Mouse (Mus musculus): ENCODE results near the gene Sirt3. TPM values are rescaled to one million over a fixed set of nuclear protein-coding genes. Genes with fewer than 3 reads are reported as not detected.

The Sirt3 gene
- polyA plus RNA-seq, 1 experiment from 2014 or later = 47.2 TPM

DNA sequence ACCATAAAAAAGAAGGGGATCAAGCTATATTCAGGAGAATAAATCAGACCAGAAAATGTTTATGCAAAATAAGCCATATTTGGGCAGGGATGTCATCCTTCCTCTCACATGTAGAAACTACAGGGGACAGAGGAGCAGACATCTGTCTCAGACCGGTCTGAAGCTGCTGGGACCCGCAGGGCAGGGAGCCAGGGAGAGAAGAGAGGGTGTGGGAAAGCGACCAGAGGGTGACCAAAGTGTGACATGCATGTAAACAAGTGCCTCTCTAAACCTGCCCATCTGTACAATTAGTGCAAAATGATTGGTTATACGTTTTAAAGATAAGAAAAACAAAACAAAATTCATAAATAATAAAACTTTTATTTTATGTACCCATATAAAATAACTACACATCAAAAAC, 61.9 kb downstream of the Sirt3 start:
- H3K9me3 ChIP-seq (replicated peaks; ENCODE audit: low read length) = no peaks in the 10 kb centered on the region
- no peaks in the 10 kb centered on the region for H3K4me1 ChIP-seq (replicated peaks; ENCODE audit: insufficient read depth, low read length)
- no peak for ATAC-seq (replicated peaks; ENCODE audit: low FRiP score, low read depth)
- 72% methylated on average over 4 of the region's 4 CpGs for WGBS
- no peak for TF ChIP-seq CTCF (IDR thresholded peaks at IDR 0.05; ENCODE audit: low read depth)
- DNase-seq (ENCODE audit: low spot score) = no peak
- no peak overlapping the region for H3K27ac ChIP-seq
- H3K36me3 ChIP-seq (ENCODE audit: insufficient read depth, low read length) = no peaks in the 10 kb centered on the region
- no peak overlapping the region for H3K9ac ChIP-seq (ENCODE audit: low read depth, low read length)
- H3K4me3 ChIP-seq (replicated peaks; ENCODE audit: low read depth, low read length) = no peak overlapping the region
- no peak overlapping the region for H3K4me2 ChIP-seq (ENCODE audit: low read length)
- H3K27me3 ChIP-seq (ENCODE audit: insufficient read depth, low read length) = no peaks in the 10 kb centered on the region

Other genes with a start within 250 kb of the Sirt3 start
- gene Olfr53, start 235.9 kb downstream of the Sirt3 start, polyA plus RNA-seq (2015; fragmentation: Nextera tagmentation; extraction: Ambion mirVana) = not detected in 2 replicates
- gene Olfr539, start 222.4 kb downstream of the Sirt3 start, polyA plus RNA-seq (2015; fragmentation: Nextera tagmentation; extraction: Ambion mirVana) = not detected in 2 replicates
- gene Olfr45, start 200.4 kb downstream of the Sirt3 start, polyA plus RNA-seq (2015; fragmentation: Nextera tagmentation; extraction: Ambion mirVana) = not detected in 2 replicates
- not detected in 2 replicates for gene Olfr541, start 185.0 kb downstream of the Sirt3 start, polyA plus RNA-seq (2015; fragmentation: Nextera tagmentation; extraction: Ambion mirVana)
- 4.4 and 6.2 TPM in 2 replicates for gene Cyp2e1, start 118.6 kb downstream of the Sirt3 start, polyA plus RNA-seq (2015; fragmentation: Nextera tagmentation; extraction: Ambion mirVana)
- not detected in 2 replicates for gene Syce1, start 94.5 kb downstream of the Sirt3 start, polyA plus RNA-seq (2015; fragmentation: Nextera tagmentation; extraction: Ambion mirVana)
- gene Zfp941, start 60.1 kb downstream of the Sirt3 start, polyA plus RNA-seq (2015; fragmentation: Nextera tagmentation; extraction: Ambion mirVana) = 1.2 and 1.3 TPM in 2 replicates
- 0.61 and 1.1 TPM in 2 replicates for gene Urah, start 47.3 kb downstream of the Sirt3 start, polyA plus RNA-seq (2015; fragmentation: Nextera tagmentation; extraction: Ambion mirVana)
- gene Scgb1c1, start 36.8 kb downstream of the Sirt3 start, polyA plus RNA-seq (2015; fragmentation: Nextera tagmentation; extraction: Ambion mirVana) = not detected in 2 replicates
- gene Odf3, start 34.5 kb downstream of the Sirt3 start, polyA plus RNA-seq (2015; fragmentation: Nextera tagmentation; extraction: Ambion mirVana) = not detected in 2 replicates
- gene Gm45785, start 26.0 kb downstream of the Sirt3 start, polyA plus RNA-seq (2015; fragmentation: Nextera tagmentation; extraction: Ambion mirVana) = 0.18 TPM in 1 of 2 replicates, not detected in the other
- 45.0 and 53.1 TPM in 2 replicates for gene Ric8a, start 25.4 kb downstream of the Sirt3 start, polyA plus RNA-seq (2015; fragmentation: Nextera tagmentation; extraction: Ambion mirVana)
- 48.0 and 53.9 TPM in 2 replicates for gene Bet1l, start 24.7 kb downstream of the Sirt3 start, polyA plus RNA-seq (2015; fragmentation: Nextera tagmentation; extraction: Ambion mirVana)
- 198 and 219 TPM in 2 replicates for gene Psmd13, start 341 bp downstream of the Sirt3 start, polyA plus RNA-seq (2015; fragmentation: Nextera tagmentation; extraction: Ambion mirVana)
- gene Cox8b, start 18.1 kb upstream of the Sirt3 start, polyA plus RNA-seq (2015; fragmentation: Nextera tagmentation; extraction: Ambion mirVana) = 0.39 and 0.47 TPM in 2 replicates
- 2.1 and 2.6 TPM in 2 replicates for gene Nlrp6, start 38.6 kb upstream of the Sirt3 start, polyA plus RNA-seq (2015; fragmentation: Nextera tagmentation; extraction: Ambion mirVana)
- gene Pgghg, start 59.1 kb upstream of the Sirt3 start, polyA plus RNA-seq (2015; fragmentation: Nextera tagmentation; extraction: Ambion mirVana) = 20.3 and 20.7 TPM in 2 replicates
- gene Ifitm5, start 68.0 kb upstream of the Sirt3 start, polyA plus RNA-seq (2015; fragmentation: Nextera tagmentation; extraction: Ambion mirVana) = 1.5 and 2.2 TPM in 2 replicates
- gene Gm45717, start 73.6 kb upstream of the Sirt3 start, polyA plus RNA-seq (2015; fragmentation: Nextera tagmentation; extraction: Ambion mirVana) = 0.45 and 0.68 TPM in 2 replicates
- gene Ifitm2, start 73.7 kb upstream of the Sirt3 start, polyA plus RNA-seq (2015; fragmentation: Nextera tagmentation; extraction: Ambion mirVana) = 1,203 and 1,251 TPM in 2 replicates
- 117 and 163 TPM in 2 replicates for gene Ifitm1, start 84.9 kb upstream of the Sirt3 start, polyA plus RNA-seq (2015; fragmentation: Nextera tagmentation; extraction: Ambion mirVana)
- gene Ifitm3, start 128.5 kb upstream of the Sirt3 start, polyA plus RNA-seq (2015; fragmentation: Nextera tagmentation; extraction: Ambion mirVana) = 515 and 606 TPM in 2 replicates
- 1.1 and 1.5 TPM in 2 replicates for gene Ifitm6, start 135.6 kb upstream of the Sirt3 start, polyA plus RNA-seq (2015; fragmentation: Nextera tagmentation; extraction: Ambion mirVana)
- gene Gm17387, start 146.8 kb upstream of the Sirt3 start, polyA plus RNA-seq (2015; fragmentation: Nextera tagmentation; extraction: Ambion mirVana) = not detected in 2 replicates
- 6.4 and 7.4 TPM in 2 replicates for gene B4galnt4, start 178.8 kb upstream of the Sirt3 start, polyA plus RNA-seq (2015; fragmentation: Nextera tagmentation; extraction: Ambion mirVana)
- gene Pkp3, start 195.9 kb upstream of the Sirt3 start, polyA plus RNA-seq (2015; fragmentation: Nextera tagmentation; extraction: Ambion mirVana) = 11.1 and 13.4 TPM in 2 replicates
- gene Sigirr, start 218.3 kb upstream of the Sirt3 start, polyA plus RNA-seq (2015; fragmentation: Nextera tagmentation; extraction: Ambion mirVana) = 54.1 and 59.6 TPM in 2 replicates
- gene Ano9, start 235.5 kb upstream of the Sirt3 start, polyA plus RNA-seq (2015; fragmentation: Nextera tagmentation; extraction: Ambion mirVana) = 6.9 and 8.1 TPM in 2 replicates
- gene Ptdss2, start 240.1 kb upstream of the Sirt3 start, polyA plus RNA-seq (2015; fragmentation: Nextera tagmentation; extraction: Ambion mirVana) = 75.3 and 85.1 TPM in 2 replicates

Data from kidney, postnatal 0 days (tissue).